Mouse (Mus musculus): ENCODE measurements around the gene Gm16427.
"Not testable (repeated sequence)": the region's sequence is repeated elsewhere in the genome, so short reads cannot be mapped to it uniquely, and the experiment has no call there.

Gm16427 gene

DNA sequence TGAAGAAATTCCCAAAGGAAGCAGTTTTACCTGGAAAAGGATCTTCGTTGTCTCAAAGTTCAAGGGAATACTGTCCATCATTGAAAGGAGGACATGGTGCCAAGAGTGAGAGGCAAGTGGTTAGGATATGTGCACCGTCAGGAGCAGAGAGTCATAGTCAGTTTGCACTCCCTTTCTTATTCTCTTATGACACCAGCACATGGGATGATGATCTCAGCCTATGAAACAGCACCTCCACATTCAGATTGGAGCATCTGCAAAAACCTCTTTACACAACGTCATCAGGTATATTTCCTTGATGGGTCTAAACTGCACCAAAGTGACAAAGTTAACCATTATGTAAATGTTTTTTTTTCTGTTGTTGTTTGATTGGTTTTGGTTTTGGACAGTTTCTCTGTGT lies at the start of gene Gm16427:
Gene Gm16427, minus strand, starts transcription at position 101 of the 400 bp plus-strand sequence.
- DNase-seq (ENCODE audit: inconsistent ontology term): not testable (repeated sequence)

Data from Muller cell, postnatal 12 days (primary cell).